Mouse (Mus musculus) brain, embryonic 14.5 days (tissue): ENCODE measurements around the gene Elavl1.

Experiments
- CTCF ChIP-seq: fragments of 200-500 bp; IDR thresholded peaks from 2 replicates; pipeline ENCODE4 v1.5.1; 2012; ENCODE audit warnings: inconsistent platforms, mild to moderate bottlenecking, moderate library complexity, borderline replicate concordance; ENCODE audit not compliant: insufficient read depth, insufficient read length; ENCODE audit errors: extremely low read depth
- POLR2A ChIP-seq: fragments of 200-500 bp; IDR thresholded peaks from 2 replicates; pipeline ENCODE4 v1.6.1; 2012; ENCODE audit warnings: mild to moderate bottlenecking, inconsistent platforms, borderline replicate concordance; ENCODE audit not compliant: poor library complexity, insufficient read depth, insufficient read length, severe bottlenecking; ENCODE audit errors: extremely low read depth

- TF ChIP-seq CTCF (no peak), POLR2A (no peak)
Measured at GRCm38 (mm10) chr8:4321031-4321430, 4.2 kb downstream of the Elavl1 start.
